Mouse (Mus musculus) liver, adult 2 months (tissue): ENCODE measurements around the gene Rassf5.

Experiments used
- CTCF ChIP-seq: fragments of 200-500 bp; IDR thresholded peaks from 2 replicates; pipeline ENCODE4 v1.5.1; 2011; ENCODE audit warnings: low read depth, low read length, control low read depth
- POLR2A ChIP-seq: fragments of 200-500 bp; IDR thresholded peaks from 2 replicates; pipeline ENCODE4 v1.6.1; 2011; ENCODE audit warnings: low read length, control low read depth; ENCODE audit not compliant: insufficient read depth; ENCODE audit errors: extremely low read depth

DNA sequence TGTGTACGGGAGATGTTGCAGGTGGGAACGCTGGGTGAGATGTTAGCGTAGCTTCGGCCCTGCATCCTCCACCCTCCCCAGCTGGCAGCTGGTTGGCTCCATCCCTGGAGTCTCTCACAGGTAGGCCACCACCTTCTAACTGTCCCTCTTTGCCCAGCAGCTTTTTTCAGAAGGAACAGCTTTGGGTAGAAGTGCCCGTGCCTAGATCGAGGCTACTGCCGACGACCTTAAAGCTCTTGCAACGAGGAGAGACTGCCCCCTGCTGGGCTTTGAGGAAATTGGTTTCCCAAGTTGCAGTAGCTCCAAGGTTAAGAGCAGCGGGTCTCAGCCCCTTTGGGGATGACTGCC lies 15.2 kb upstream of the Rassf5 start:
- TF ChIP-seq CTCF (peak; percentile 81), POLR2A (no peak)
